Mouse (Mus musculus): ENCODE data around the gene Alpl.

- TF ChIP-seq CTCF (conservative IDR thresholded peaks at IDR 0.05 in 1 of 2, IDR thresholded peaks at IDR 0.05 in 1 of 2; ENCODE audit: low read depth in 2 of 2, low read length in 2 of 2), result no peak
- no peak for TF ChIP-seq POLR2A (IDR thresholded peaks at IDR 0.05; ENCODE audit: low read depth, low read length)
- TF ChIP-seq EP300 (IDR thresholded peaks at IDR 0.05; ENCODE audit: low read length), result no peak
- no peak for TF ChIP-seq BHLHE40 (IDR thresholded peaks at IDR 0.05; ENCODE audit: low read depth, low read length)
Measured at GRCm38 (mm10) chr4:137698076-137698985, 97.9 kb downstream of the Alpl start.

Measured in CH12.LX (cell line).